Mouse (Mus musculus) T-helper 1 cell (primary cell): Measurements from ENCODE around the gene Ctsl.

Experiments
- in situ Hi-C: fragments of 300-600 bp; cut with MboI, MseI; formaldehyde crosslinking; loops from one replicate; pipeline ENCODE4 v1.15.1; 2025; ENCODE audit warnings: high pct_unique_total_duplicates

The Ctsl gene

DNA sequence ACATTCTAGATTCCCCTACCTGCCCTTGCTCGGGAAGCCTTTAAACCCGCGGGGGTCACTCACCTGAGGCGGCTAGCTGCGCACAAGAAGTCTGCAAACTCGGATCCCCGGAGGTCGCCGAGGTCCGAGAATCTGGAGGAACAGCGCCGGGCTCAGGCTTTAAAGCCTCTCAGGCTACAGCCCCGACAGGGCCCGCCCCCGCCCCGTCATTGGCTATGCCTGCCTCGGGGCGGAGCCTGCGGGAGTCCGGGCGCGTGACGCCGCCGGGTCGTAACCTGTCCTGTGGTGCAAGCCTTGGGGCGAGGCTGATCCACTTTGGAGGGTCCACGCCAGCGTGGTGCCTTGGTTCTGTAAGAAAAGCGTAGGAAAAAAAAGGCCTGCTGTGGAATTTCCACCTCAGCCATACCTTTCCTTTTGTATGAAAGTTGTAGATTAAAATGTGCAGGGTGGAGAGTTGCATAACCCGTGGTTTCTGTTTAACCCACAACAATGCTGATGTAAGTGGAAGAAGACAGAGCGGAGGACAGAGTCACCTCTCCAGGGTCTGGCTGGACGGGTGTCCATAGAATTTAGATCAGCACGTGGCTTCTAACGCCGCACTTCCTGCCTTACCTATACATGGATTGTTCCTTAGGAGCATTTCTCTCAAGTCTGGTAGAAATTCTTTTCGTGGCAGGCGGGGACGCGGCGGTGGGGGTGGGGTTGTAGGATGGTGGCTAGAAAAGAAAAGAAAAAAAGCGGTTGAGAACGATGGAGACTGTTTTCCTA is at the start of gene Ctsl:
Ctsl (minus strand) TSS at position 718 of the 768 bp plus-strand sequence.
- in situ Hi-C loops = no loop called here

GRCm38 (mm10) chr13:64416955-64417601 is 46.4 kb upstream of the Ctsl start:
- in situ Hi-C loops = no loop called here

DNA sequence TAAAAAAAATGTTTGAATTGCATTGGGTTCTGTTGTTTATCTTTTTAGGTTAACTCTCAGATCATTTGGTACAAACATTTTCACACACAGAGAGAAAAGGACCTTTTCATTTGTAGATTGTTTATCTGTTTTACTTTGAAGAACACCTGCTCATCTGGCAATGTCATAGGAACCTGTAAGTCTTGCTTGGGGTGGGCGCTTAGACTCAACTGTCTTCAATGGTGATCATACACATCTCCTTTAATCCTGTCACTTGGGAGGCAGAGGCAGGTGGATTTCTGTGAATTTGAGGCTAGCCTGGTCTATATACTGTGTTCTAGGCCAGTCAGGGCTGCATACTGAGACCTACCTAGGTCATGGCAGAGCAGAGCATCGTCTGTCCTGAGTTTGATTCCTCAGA is 45.0 kb upstream of the Ctsl start:
- in situ Hi-C loops = no loop called here

GRCm38 (mm10) chr13:64412752-64413257 is 42.1 kb upstream of the Ctsl start:
- in situ Hi-C loops = no loop called here

DNA sequence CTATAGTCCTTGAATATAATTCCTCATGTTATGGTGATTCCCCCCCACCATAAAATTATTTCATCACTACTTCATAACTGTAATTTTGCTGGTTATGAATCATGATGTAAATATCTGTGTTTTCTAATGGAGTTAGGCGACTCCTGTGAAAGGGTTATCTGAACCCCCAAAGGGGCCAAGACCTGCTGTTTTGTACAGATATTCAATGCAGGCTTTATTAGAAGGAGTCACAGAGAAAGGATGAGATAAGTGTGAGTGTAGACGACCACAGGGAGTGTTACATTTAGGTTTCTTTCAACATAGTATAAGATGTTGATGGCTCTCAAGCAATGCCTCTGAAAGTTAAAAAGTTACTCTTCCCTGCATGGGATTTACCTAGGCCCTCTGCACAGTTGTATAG is 40.6 kb upstream of the Ctsl start:
- in situ Hi-C loops = no loop called here

- in situ Hi-C loops = no loop called here
These were observed 39.9 kb upstream of the Ctsl start for GRCm38 (mm10) chr13:64410604-64411003.

- in situ Hi-C loops = no loop called here
These were observed 37.3 kb upstream of the Ctsl start for GRCm38 (mm10) chr13:64407992-64408391.

- in situ Hi-C loops = no loop called here
These were observed 34.9 kb upstream of the Ctsl start for GRCm38 (mm10) chr13:64405550-64405949.

- in situ Hi-C loops = no loop called here
These were observed 32.8 kb upstream of the Ctsl start for GRCm38 (mm10) chr13:64403519-64403918.

DNA sequence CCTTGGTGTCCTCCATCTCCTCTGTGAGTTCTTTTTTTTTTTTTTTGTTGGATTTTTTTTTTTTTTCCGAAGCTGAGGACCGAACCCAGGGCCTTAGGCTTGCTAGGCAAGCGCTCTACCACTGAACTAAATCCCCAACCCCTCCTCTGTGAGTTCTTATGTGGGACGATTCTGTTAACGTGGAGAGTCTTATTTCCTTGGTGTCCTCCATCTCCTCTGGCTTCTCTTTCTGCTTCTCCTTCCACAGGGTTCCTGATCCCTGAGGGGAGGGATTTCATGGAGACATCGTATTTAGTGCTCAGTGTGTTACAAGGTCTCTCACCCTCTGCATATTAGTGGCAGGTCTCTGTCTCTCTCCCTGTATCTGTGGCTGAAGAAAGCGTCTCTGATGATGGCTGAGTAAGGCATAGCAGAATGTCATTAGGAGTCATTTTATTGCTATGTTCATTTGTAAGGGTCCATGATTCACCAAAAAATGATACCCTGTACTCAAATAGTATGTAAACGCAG is 32.3 kb upstream of the Ctsl start:
- in situ Hi-C loops = no loop called here

- in situ Hi-C loops = no loop called here
These were observed 31.8 kb upstream of the Ctsl start for GRCm38 (mm10) chr13:64402504-64402949.

GRCm38 (mm10) chr13:64402006-64402405 is 31.3 kb upstream of the Ctsl start:
- in situ Hi-C loops = no loop called here

GRCm38 (mm10) chr13:64400801-64401361 is 30.2 kb upstream of the Ctsl start:
- in situ Hi-C loops = no loop called here

GRCm38 (mm10) chr13:64399906-64400305 is 29.2 kb upstream of the Ctsl start:
- in situ Hi-C loops = no loop called here

GRCm38 (mm10) chr13:64398065-64398464 is 27.4 kb upstream of the Ctsl start:
- in situ Hi-C loops = no loop called here

DNA sequence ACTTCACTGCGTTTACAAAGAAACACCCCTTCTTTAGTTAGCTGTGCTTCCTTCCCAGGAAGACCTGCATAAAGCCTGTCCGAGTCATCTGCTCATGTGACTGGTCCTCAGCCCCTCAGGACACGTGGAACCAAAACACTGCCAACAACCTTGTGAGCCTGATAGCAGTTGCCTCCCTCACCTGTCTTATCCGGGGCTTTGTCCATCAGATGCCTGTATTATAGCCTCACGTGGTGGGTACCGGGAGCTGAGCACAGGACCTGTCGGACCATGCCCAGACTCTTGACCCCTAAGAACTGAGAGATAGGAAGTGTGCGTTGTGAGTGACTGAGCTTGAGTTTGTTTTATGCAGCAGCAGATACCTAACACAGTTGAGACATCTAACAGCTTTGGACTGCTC is 26.3 kb upstream of the Ctsl start:
- in situ Hi-C loops = no loop called here

DNA sequence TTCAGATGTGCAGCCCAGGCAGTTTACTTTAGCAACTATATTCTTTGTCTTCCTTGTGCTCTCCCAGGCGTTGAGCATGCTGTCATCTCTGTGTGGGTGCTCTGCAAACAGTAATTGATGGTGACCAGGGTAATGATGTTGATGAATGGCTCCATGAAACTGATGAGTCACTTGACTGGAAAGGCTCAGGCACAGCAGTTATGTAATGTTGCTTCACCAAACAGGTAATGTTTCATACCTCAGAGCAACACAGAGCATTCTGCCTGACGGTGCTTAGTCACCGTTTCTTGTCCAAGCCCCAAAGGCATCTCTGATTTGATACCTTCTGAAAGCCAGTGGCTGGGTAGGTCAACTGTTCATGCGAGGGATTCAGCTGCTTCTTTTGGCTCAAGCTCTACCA is 17.7 kb upstream of the Ctsl start:
- in situ Hi-C loops = no loop called here

- in situ Hi-C loops = no loop called here
These were observed 15.4 kb upstream of the Ctsl start for GRCm38 (mm10) chr13:64386048-64386447.

DNA sequence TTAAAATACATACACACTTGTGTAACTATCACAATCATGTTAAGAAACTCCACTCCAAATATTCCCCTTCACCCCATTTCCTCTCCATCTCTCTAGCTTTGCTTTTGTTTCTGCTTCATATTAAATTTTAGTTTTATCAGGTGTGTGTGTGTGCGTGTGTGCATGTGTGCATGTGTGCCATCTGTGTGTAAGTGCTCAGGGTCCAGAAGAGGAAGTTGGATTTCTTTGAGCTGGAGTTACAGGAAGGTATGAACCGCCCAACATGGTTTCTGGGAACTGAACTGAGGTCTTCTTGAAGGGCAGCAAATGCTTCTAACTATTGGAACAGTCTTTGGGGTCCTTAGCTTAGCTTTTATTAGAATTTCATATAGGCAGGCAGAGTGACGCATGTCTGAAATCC is 14.2 kb upstream of the Ctsl start:
- in situ Hi-C loops = no loop called here

GRCm38 (mm10) chr13:64380251-64380650 is 9.6 kb upstream of the Ctsl start:
- in situ Hi-C loops = no loop called here

DNA sequence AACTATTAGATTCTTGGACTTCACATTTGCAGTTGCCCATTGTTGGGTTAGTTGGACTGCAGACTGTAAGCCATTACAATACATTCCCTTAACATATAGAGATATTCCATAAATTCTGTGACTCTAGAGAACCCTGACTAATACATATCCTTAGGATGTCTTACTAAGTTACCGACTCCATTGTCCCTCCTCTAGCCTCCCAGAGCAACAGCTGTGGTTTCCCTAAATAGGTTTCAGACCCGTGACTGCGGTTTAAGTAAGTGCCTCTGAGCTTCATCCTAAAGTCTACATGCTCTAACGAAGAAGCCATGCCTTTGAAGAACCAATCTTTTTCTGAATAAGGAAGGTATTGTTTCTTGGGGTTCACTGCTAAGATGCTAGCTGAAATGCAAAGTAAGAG is 7.9 kb upstream of the Ctsl start:
- in situ Hi-C loops = loop anchor here (5.0 kb wide), 1 partner anchor 61 kb away; no protein-coding TSS in a partner anchor

- in situ Hi-C loops = loop anchor here (5.0 kb wide), 1 partner anchor 59 kb away; no protein-coding TSS in a partner anchor
These were observed 5.8 kb upstream of the Ctsl start for GRCm38 (mm10) chr13:64376472-64376871.
